Mouse (Mus musculus): ENCODE data around the gene Qpctl.

Qpctl gene

GRCm38 (mm10) chr7:19148875-19149541, at the start of gene Qpctl:
Gene Qpctl (minus strand): TSS chr7:19149291.
- peak; percentile 99 to 100 for DNase-seq (ENCODE audit: low spot score in 2 of 2)

- DNase-seq (ENCODE audit: low spot score in 2 of 2) = no peak
These were observed 48.9 kb upstream of the Qpctl start for GRCm38 (mm10) chr7:19197985-19198384.

GRCm38 (mm10) chr7:19196676-19197075, 47.6 kb upstream of the Qpctl start:
- DNase-seq (ENCODE audit: low spot score in 2 of 2) = no peak

- DNase-seq (ENCODE audit: low spot score in 2 of 2) = peak in 1 of 2 experiments; percentile 32
These were observed 45.6 kb upstream of the Qpctl start for GRCm38 (mm10) chr7:19194676-19195075.

GRCm38 (mm10) chr7:19184758-19185157, 35.7 kb upstream of the Qpctl start:
- DNase-seq (ENCODE audit: low spot score in 2 of 2) = peak in 1 of 2 experiments; percentile 49

- peak in 1 of 2 experiments; percentile 25 for DNase-seq (ENCODE audit: low spot score in 2 of 2)
These were observed 35.2 kb upstream of the Qpctl start for GRCm38 (mm10) chr7:19184250-19184649.

- peak in 1 of 2 experiments; percentile 24 for DNase-seq (ENCODE audit: low spot score in 2 of 2)
These were observed 31.9 kb upstream of the Qpctl start for GRCm38 (mm10) chr7:19180862-19181429.

GRCm38 (mm10) chr7:19179936-19180335, 30.8 kb upstream of the Qpctl start:
- DNase-seq (ENCODE audit: low spot score in 2 of 2) = peak in 1 of 2 experiments; percentile 23

- DNase-seq (ENCODE audit: low spot score in 2 of 2) = peak; percentile 79 to 80
These were observed 30.1 kb upstream of the Qpctl start for GRCm38 (mm10) chr7:19179173-19179572.

- DNase-seq (ENCODE audit: low spot score in 2 of 2) = peak; percentile 86 to 90
These were observed 29.5 kb upstream of the Qpctl start for GRCm38 (mm10) chr7:19178443-19179092.

GRCm38 (mm10) chr7:19178035-19178434, 28.9 kb upstream of the Qpctl start:
- peak; percentile 63 to 74 for DNase-seq (ENCODE audit: low spot score in 2 of 2)

GRCm38 (mm10) chr7:19177216-19177615, 28.1 kb upstream of the Qpctl start:
- DNase-seq (ENCODE audit: low spot score in 2 of 2) = peak in 1 of 2 experiments; percentile 25

- DNase-seq (ENCODE audit: low spot score in 2 of 2) = no peak
These were observed 27.4 kb upstream of the Qpctl start for GRCm38 (mm10) chr7:19176516-19176947.

- DNase-seq (ENCODE audit: low spot score in 2 of 2) = peak; percentile 93 to 95
These were observed 26.8 kb upstream of the Qpctl start, which contains the start of gene Eml2 for GRCm38 (mm10) chr7:19175708-19176515. Gene Eml2 (plus strand): TSS chr7:19176421.

GRCm38 (mm10) chr7:19172874-19173273, 23.8 kb upstream of the Qpctl start:
- DNase-seq (ENCODE audit: low spot score in 2 of 2) = peak; percentile 89 to 94

GRCm38 (mm10) chr7:19171831-19172230, 22.7 kb upstream of the Qpctl start:
- no peak for DNase-seq (ENCODE audit: low spot score in 2 of 2)

GRCm38 (mm10) chr7:19170142-19170541, 21.1 kb upstream of the Qpctl start:
- peak; percentile 87 to 93 for DNase-seq (ENCODE audit: low spot score in 2 of 2)

GRCm38 (mm10) chr7:19169506-19169905, 20.4 kb upstream of the Qpctl start:
- no peak for DNase-seq (ENCODE audit: low spot score in 2 of 2)

- DNase-seq (ENCODE audit: low spot score in 2 of 2) = no peak
These were observed 17.9 kb upstream of the Qpctl start for GRCm38 (mm10) chr7:19166990-19167389.

GRCm38 (mm10) chr7:19165656-19166423, 16.7 kb upstream of the Qpctl start, which contains the start of gene Gipr:
Gene Gipr (minus strand): TSS chr7:19166127.
- DNase-seq (ENCODE audit: low spot score in 2 of 2) = peak in 1 of 2 experiments; percentile 49

- no peak for DNase-seq (ENCODE audit: low spot score in 2 of 2)
These were observed 15.9 kb upstream of the Qpctl start for GRCm38 (mm10) chr7:19164978-19165377.
